Mouse (Mus musculus): Measurements from ENCODE around the gene Scarb1. TPM values are rescaled to one million over a fixed set of nuclear protein-coding genes. Genes with fewer than 3 reads are reported as not detected.

The Scarb1 gene
- total and polyA plus RNA-seq, 2 experiments from 2014 or later: 57.7 to 74.0 TPM

GRCm38 (mm10) chr5:125275315-125275714, 65.6 kb downstream of the Scarb1 start:
- H3K36me3 ChIP-seq (ENCODE audit: insufficient read depth, low read length): 0 out of 2 replicates have a peak, but pooled peaks cover 8% of the 10 kb centered on the region
- no peak overlapping the region for H3K27ac ChIP-seq (ENCODE audit: low read depth, low read length)
- DNase-seq (ENCODE audit: low spot score) (no peak), ATAC-seq (ENCODE audit: low FRiP score) (no peak)
- H3K9me3 ChIP-seq (ENCODE audit: low read length): no peaks in the 10 kb centered on the region
- no peak for TF ChIP-seq CTCF (IDR thresholded peaks at IDR 0.05)
- WGBS: 84% methylated on average over 8 of the region's 8 CpGs
- H3K27me3 ChIP-seq (ENCODE audit: insufficient read depth, low read length): no peaks in the 10 kb centered on the region
- no peak overlapping the region for H3K4me3 ChIP-seq (ENCODE audit: low read depth, low read length)
- no peak overlapping the region for H3K4me2 ChIP-seq (ENCODE audit: low read depth, low read length, poor library complexity, severe bottlenecking)
- H3K9ac ChIP-seq (replicated peaks; ENCODE audit: low read length, poor library complexity, severe bottlenecking): no peak overlapping the region
- 0 out of 2 replicates have a peak, but pooled peaks cover 2% of the 10 kb centered on the region for H3K4me1 ChIP-seq (ENCODE audit: insufficient read depth, low read length)

- no peak overlapping the region for H3K9ac ChIP-seq (replicated peaks; ENCODE audit: low read length, poor library complexity, severe bottlenecking)
- ATAC-seq (ENCODE audit: low FRiP score): no peak
Measured at GRCm38 (mm10) chr5:125274773-125275172, 66.1 kb downstream of the Scarb1 start.

GRCm38 (mm10) chr5:125274182-125274581, 66.7 kb downstream of the Scarb1 start:
- no peak overlapping the region for H3K27ac ChIP-seq (ENCODE audit: low read depth, low read length)
- DNase-seq (ENCODE audit: low spot score) (no peak), ATAC-seq (ENCODE audit: low FRiP score) (no peak)
- no peak overlapping the region for H3K9ac ChIP-seq (replicated peaks; ENCODE audit: low read length, poor library complexity, severe bottlenecking)
- no peak for TF ChIP-seq CTCF (IDR thresholded peaks at IDR 0.05)
- no peaks in the 10 kb centered on the region for H3K9me3 ChIP-seq (ENCODE audit: low read length)
- WGBS: 50% methylated on average over 2 of the region's 2 CpGs
- H3K36me3 ChIP-seq (ENCODE audit: insufficient read depth, low read length): 0 out of 2 replicates have a peak, but pooled peaks cover 8% of the 10 kb centered on the region
- no peak overlapping the region for H3K4me2 ChIP-seq (ENCODE audit: low read depth, low read length, poor library complexity, severe bottlenecking)
- H3K4me1 ChIP-seq (ENCODE audit: insufficient read depth, low read length): 0 out of 2 replicates have a peak, but pooled peaks cover 2% of the 10 kb centered on the region
- no peaks in the 10 kb centered on the region for H3K27me3 ChIP-seq (ENCODE audit: insufficient read depth, low read length)
- no peak overlapping the region for H3K4me3 ChIP-seq (ENCODE audit: low read depth, low read length)

More at GRCm38 (mm10) chr5:125274773-125275172, 66.1 kb downstream of the Scarb1 start:
- no peak overlapping the region for H3K27ac ChIP-seq (ENCODE audit: low read depth, low read length)
- WGBS: 89% methylated on average over 3 of the region's 3 CpGs
- H3K9me3 ChIP-seq (ENCODE audit: low read length): no peaks in the 10 kb centered on the region
- H3K36me3 ChIP-seq (ENCODE audit: insufficient read depth, low read length): 0 out of 2 replicates have a peak, but pooled peaks cover 8% of the 10 kb centered on the region
- TF ChIP-seq CTCF (IDR thresholded peaks at IDR 0.05): no peak
- DNase-seq (ENCODE audit: low spot score): no peak
- H3K4me3 ChIP-seq (ENCODE audit: low read depth, low read length): no peak overlapping the region
- no peak overlapping the region for H3K4me2 ChIP-seq (ENCODE audit: low read depth, low read length, poor library complexity, severe bottlenecking)
- no peaks in the 10 kb centered on the region for H3K27me3 ChIP-seq (ENCODE audit: insufficient read depth, low read length)
- 0 out of 2 replicates have a peak, but pooled peaks cover 2% of the 10 kb centered on the region for H3K4me1 ChIP-seq (ENCODE audit: insufficient read depth, low read length)

GRCm38 (mm10) chr5:125273666-125274109, 67.2 kb downstream of the Scarb1 start:
- 20% methylated on average over 8 of the region's 8 CpGs for WGBS
- Histone ChIP-seq H3K27ac (ENCODE audit: low read depth, low read length) (no peak overlapping the region), H3K9ac (replicated peaks; ENCODE audit: low read length, poor library complexity, severe bottlenecking) (no peak overlapping the region), H3K9me3 (ENCODE audit: low read length) (no peaks in the 10 kb centered on the region), H3K36me3 (ENCODE audit: insufficient read depth, low read length) (0 out of 2 replicates have a peak, but pooled peaks cover 8% of the 10 kb centered on the region), H3K4me1 (ENCODE audit: insufficient read depth, low read length) (0 out of 2 replicates have a peak, but pooled peaks cover 2% of the 10 kb centered on the region), H3K4me3 (ENCODE audit: low read depth, low read length) (no peak overlapping the region), H3K27me3 (ENCODE audit: insufficient read depth, low read length) (no peaks in the 10 kb centered on the region), H3K4me2 (ENCODE audit: low read depth, low read length, poor library complexity, severe bottlenecking) (no peak overlapping the region)
- peak; percentile 78 for TF ChIP-seq CTCF (IDR thresholded peaks at IDR 0.05)
- ATAC-seq (ENCODE audit: low FRiP score) (no peak), DNase-seq (ENCODE audit: low spot score) (peak; percentile 81)

GRCm38 (mm10) chr5:125272231-125272988, 68.5 kb downstream of the Scarb1 start:
- DNase-seq (ENCODE audit: low spot score): no peak
- no peak overlapping the region for H3K9ac ChIP-seq (replicated peaks; ENCODE audit: low read length, poor library complexity, severe bottlenecking)
- no peaks in the 10 kb centered on the region for H3K9me3 ChIP-seq (ENCODE audit: low read length)
- no peak for ATAC-seq (ENCODE audit: low FRiP score)
- H3K27ac ChIP-seq (ENCODE audit: low read depth, low read length): no peak overlapping the region
- 0 out of 2 replicates have a peak, but pooled peaks cover 7% of the 10 kb centered on the region for H3K36me3 ChIP-seq (ENCODE audit: insufficient read depth, low read length)
- no peak overlapping the region for H3K4me3 ChIP-seq (ENCODE audit: low read depth, low read length)
- no peak overlapping the region for H3K4me2 ChIP-seq (ENCODE audit: low read depth, low read length, poor library complexity, severe bottlenecking)
- no peak for TF ChIP-seq CTCF (IDR thresholded peaks at IDR 0.05)
- no peaks in the 10 kb centered on the region for H3K27me3 ChIP-seq (ENCODE audit: insufficient read depth, low read length)
- H3K4me1 ChIP-seq (ENCODE audit: insufficient read depth, low read length): 0 out of 2 replicates have a peak, but pooled peaks cover 2% of the 10 kb centered on the region
- 88% methylated on average over 10 of the region's 10 CpGs for WGBS

Measured in midbrain, postnatal 0 days (tissue).